Mouse (Mus musculus): ENCODE measurements around the gene Rph3al. TPM values are rescaled to one million over a fixed set of nuclear protein-coding genes. Genes with fewer than 3 reads are reported as not detected.

Rph3al gene
- polyA plus RNA-seq, 1 experiment from 2014 or later, result 18.2 TPM

DNA sequence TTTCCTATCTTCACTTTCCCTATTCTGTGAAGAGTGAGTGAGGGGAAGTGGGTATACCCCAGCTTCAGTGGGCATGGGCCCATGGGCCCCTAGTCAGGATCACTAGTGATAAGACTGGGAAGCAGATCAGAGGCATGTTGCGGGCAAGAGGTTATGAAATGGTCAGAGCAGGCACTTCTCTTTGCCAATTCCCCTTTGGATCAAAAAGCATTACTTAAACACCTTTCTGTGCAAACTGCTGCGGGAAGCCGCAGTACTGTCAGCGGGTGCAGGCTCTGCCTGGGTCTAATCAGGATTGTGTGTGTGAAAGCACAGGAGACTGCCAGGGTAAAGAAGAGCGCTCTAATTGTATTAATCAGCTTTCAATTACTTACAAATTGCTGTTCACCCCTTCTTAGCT lies 67.8 kb downstream of the Rph3al start:
- H3K9ac ChIP-seq, result no peak overlapping the region
- H3K27ac ChIP-seq, result no peak overlapping the region

GRCm38 (mm10) chr11:75869898-75870297 lies 68.3 kb downstream of the Rph3al start:
- no peak for ATAC-seq
- Histone ChIP-seq H3K4me1 (replicated peaks) (peaks cover 12% of the 10 kb centered on the region), H3K27ac (no peak overlapping the region), H3K36me3 (no peaks in the 10 kb centered on the region), H3K9me3 (no peaks in the 10 kb centered on the region), H3K9ac (no peak overlapping the region), H3K4me2 (replicated peaks) (no peak overlapping the region), H3K4me3 (replicated peaks) (no peak overlapping the region), H3K27me3 (replicated peaks) (no peaks in the 10 kb centered on the region)
- WGBS, result 74% methylated on average over 5 of the region's 5 CpGs

More for the DNA sequence above, 67.8 kb downstream of the Rph3al start:
- H3K9me3 ChIP-seq, result no peaks in the 10 kb centered on the region
- peaks cover 7% of the 10 kb centered on the region for H3K4me1 ChIP-seq (replicated peaks)
- ATAC-seq, result no peak
- no peak overlapping the region for H3K4me3 ChIP-seq (replicated peaks)
- H3K36me3 ChIP-seq, result no peaks in the 10 kb centered on the region
- 85% methylated on average over 5 of the region's 5 CpGs for WGBS
- H3K4me2 ChIP-seq (replicated peaks), result no peak overlapping the region
- H3K27me3 ChIP-seq (replicated peaks), result no peaks in the 10 kb centered on the region

DNA sequence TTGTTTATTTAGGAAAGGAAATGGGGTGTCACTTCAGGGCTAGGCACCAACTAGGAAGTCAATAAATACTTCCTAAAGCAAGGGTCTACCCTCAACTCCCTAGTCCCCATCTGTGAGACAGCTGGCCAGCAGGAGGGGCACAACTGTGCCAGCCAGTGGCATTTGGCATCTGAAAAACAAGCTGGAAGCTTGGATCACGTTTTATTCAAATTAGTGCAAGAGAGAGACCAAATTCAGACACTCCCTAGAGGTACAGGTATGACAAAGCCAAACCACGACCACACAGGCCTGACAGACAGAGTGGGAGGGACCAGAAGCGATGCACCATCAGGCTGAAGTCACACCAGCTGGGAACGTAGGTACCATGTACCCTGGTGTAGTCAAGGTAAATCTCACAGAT lies 71.4 kb downstream of the Rph3al start:
- Histone ChIP-seq H3K4me1 (replicated peaks) (peaks cover 12% of the 10 kb centered on the region), H3K27me3 (replicated peaks) (no peaks in the 10 kb centered on the region), H3K9me3 (no peaks in the 10 kb centered on the region), H3K4me3 (replicated peaks) (no peak overlapping the region), H3K9ac (no peak overlapping the region), H3K27ac (no peak overlapping the region), H3K36me3 (no peaks in the 10 kb centered on the region), H3K4me2 (replicated peaks) (no peak overlapping the region)
- ATAC-seq, result no peak
- 78% methylated on average over 4 of the region's 4 CpGs for WGBS

DNA sequence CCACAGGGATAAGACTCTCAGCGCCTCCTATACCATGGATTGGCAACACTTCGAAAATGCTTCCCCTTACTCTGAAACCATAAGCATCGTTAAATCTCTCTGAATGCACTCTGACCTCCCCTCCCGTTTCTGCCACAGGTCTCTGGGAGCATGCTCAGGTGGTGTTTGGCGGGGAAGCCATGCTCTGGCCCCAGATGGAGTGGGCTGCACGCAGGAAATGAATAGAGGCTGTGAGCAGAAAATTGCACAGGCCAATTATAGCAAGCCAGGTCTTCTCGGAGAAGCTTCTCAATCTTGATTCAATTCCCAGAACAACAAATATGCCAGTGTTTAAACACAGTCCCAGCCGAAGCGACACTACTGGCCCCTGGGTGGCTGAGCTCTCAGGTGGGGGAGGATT lies 72.4 kb downstream of the Rph3al start:
- Histone ChIP-seq H3K9ac (no peak overlapping the region), H3K27ac (0 out of 2 replicates have a peak overlapping the region, but pooled peaks have one; percentile 29), H3K36me3 (no peaks in the 10 kb centered on the region), H3K4me2 (replicated peaks) (no peak overlapping the region), H3K4me1 (replicated peaks) (peaks cover 14% of the 10 kb centered on the region), H3K27me3 (replicated peaks) (no peaks in the 10 kb centered on the region), H3K9me3 (no peaks in the 10 kb centered on the region), H3K4me3 (replicated peaks) (no peak overlapping the region)
- ATAC-seq, result no peak
- 33% methylated on average over 9 of the region's 9 CpGs for WGBS

- Histone ChIP-seq H3K4me3 (replicated peaks) (no peak overlapping the region), H3K9ac (no peak overlapping the region), H3K4me2 (replicated peaks) (no peak overlapping the region), H3K27ac (0 out of 2 replicates have a peak overlapping the region, but pooled peaks have one; percentile 29), H3K9me3 (no peaks in the 10 kb centered on the region), H3K27me3 (replicated peaks) (no peaks in the 10 kb centered on the region), H3K36me3 (no peaks in the 10 kb centered on the region), H3K4me1 (replicated peaks) (peaks cover 14% of the 10 kb centered on the region)
- ATAC-seq, result no peak
- WGBS, result 38% methylated on average over 7 of the region's 7 CpGs
Measured at GRCm38 (mm10) chr11:75865253-75865619, 73.0 kb downstream of the Rph3al start.

GRCm38 (mm10) chr11:75864529-75865252 lies 73.5 kb downstream of the Rph3al start:
- Histone ChIP-seq H3K27ac (no peak overlapping the region), H3K4me2 (replicated peaks) (no peak overlapping the region), H3K9ac (no peak overlapping the region), H3K9me3 (no peaks in the 10 kb centered on the region), H3K27me3 (replicated peaks) (no peaks in the 10 kb centered on the region), H3K4me3 (replicated peaks) (no peak overlapping the region), H3K4me1 (replicated peaks) (peaks cover 14% of the 10 kb centered on the region), H3K36me3 (no peaks in the 10 kb centered on the region)
- 35% methylated on average over 4 of the region's 4 CpGs for WGBS
- no peak for ATAC-seq

DNA sequence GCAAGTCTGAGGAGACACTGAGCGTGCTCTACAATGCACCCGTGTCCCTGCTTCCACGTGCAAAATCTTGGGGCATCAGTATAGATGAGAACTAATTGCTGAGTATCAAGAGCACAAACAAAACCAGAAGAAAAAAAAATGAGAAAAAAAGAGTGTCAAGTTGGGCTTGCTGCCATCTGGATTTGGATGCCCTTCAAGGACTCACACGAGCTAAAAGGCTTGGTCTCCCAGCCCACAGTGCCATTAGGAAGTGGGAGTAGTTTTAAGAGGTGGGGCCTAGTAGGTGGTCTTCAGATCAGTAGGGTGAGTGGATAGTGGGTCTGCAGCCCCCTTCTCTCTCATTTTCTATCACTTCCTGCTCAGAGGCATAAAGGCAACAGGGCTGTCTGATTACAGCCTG lies 75.8 kb downstream of the Rph3al start:
- H3K4me2 ChIP-seq (replicated peaks), result no peak overlapping the region
- H3K27ac ChIP-seq, result no peak overlapping the region
- no peak for ATAC-seq
- no peaks in the 10 kb centered on the region for H3K36me3 ChIP-seq
- 81% methylated on average over 4 of the region's 4 CpGs for WGBS
- peaks cover 14% of the 10 kb centered on the region for H3K4me1 ChIP-seq (replicated peaks)
- H3K4me3 ChIP-seq (replicated peaks), result no peak overlapping the region
- no peaks in the 10 kb centered on the region for H3K9me3 ChIP-seq
- no peak overlapping the region for H3K9ac ChIP-seq
- H3K27me3 ChIP-seq (replicated peaks), result no peaks in the 10 kb centered on the region

- H3K27ac ChIP-seq, result no peak overlapping the region
- no peaks in the 10 kb centered on the region for H3K36me3 ChIP-seq
- no peaks in the 10 kb centered on the region for H3K27me3 ChIP-seq (replicated peaks)
- WGBS, result 58% methylated on average over 4 of the region's 4 CpGs
- no peaks in the 10 kb centered on the region for H3K9me3 ChIP-seq
- peaks cover 14% of the 10 kb centered on the region for H3K4me1 ChIP-seq (replicated peaks)
- ATAC-seq, result no peak
- H3K4me3 ChIP-seq (replicated peaks), result no peak overlapping the region
- H3K4me2 ChIP-seq (replicated peaks), result no peak overlapping the region
- H3K9ac ChIP-seq, result no peak overlapping the region
Measured at GRCm38 (mm10) chr11:75861653-75862052, 76.6 kb downstream of the Rph3al start.

DNA sequence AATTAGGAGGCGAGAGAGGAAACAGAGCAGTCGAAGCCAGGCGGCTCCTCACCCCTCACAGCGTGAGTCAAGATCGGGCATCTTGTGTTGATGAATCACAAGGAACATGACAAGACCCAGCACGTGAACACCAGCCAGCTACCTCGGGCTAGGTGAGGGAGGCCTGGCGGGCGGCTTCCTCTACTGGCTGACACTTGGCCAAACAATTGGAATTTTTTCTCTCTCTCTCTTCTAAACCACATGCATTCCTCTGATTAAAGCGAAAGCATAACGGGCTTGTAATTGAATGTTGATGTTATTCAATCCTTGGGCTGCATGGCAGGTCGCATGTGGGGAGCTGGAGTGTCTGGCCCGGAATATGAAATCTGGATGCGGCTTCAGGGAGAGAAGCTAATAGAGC lies 77.0 kb downstream of the Rph3al start:
- Histone ChIP-seq H3K9ac (no peak overlapping the region), H3K27me3 (replicated peaks) (no peaks in the 10 kb centered on the region), H3K4me3 (replicated peaks) (no peak overlapping the region), H3K36me3 (no peaks in the 10 kb centered on the region), H3K27ac (no peak overlapping the region), H3K4me1 (replicated peaks) (peaks cover 14% of the 10 kb centered on the region), H3K4me2 (replicated peaks) (no peak overlapping the region; the same call in 1 of the 2 replicates), H3K9me3 (no peaks in the 10 kb centered on the region)
- no peak for ATAC-seq
- WGBS, result 43% methylated on average over 14 of the region's 14 CpGs

DNA sequence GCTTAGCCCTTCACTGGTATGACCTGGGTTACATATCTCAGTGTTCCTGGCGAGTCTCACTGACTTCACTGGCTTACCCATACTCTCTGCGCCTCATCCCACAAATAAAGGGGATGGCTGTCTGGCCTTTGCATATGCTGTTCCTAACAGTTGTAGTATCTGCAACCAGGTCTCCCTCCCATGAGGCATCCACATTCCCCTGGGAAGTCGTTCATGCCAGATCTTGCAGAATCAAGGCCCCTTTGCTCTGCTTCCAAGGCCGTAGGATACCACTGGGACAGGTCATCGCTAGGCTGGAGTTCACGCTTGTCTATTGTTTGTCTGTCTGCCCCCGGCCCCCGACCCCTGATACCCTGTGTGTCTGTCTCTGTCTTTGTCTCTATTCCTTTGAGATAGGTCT lies 78.8 kb downstream of the Rph3al start:
- Histone ChIP-seq H3K27me3 (replicated peaks) (no peaks in the 10 kb centered on the region), H3K9me3 (no peaks in the 10 kb centered on the region), H3K4me1 (replicated peaks) (peaks cover 3% of the 10 kb centered on the region), H3K4me2 (replicated peaks) (no peak overlapping the region), H3K27ac (no peak overlapping the region), H3K36me3 (no peaks in the 10 kb centered on the region), H3K4me3 (replicated peaks) (no peak overlapping the region), H3K9ac (no peak overlapping the region)
- ATAC-seq, result no peak
- 81% methylated on average over 8 of the region's 8 CpGs for WGBS

- no peaks in the 10 kb centered on the region for H3K36me3 ChIP-seq
- WGBS, result 76% methylated on average over 2 of the region's 2 CpGs
- H3K27me3 ChIP-seq (replicated peaks), result no peaks in the 10 kb centered on the region
- H3K9ac ChIP-seq, result no peak overlapping the region
- H3K9me3 ChIP-seq, result no peaks in the 10 kb centered on the region
- no peak overlapping the region for H3K4me2 ChIP-seq (replicated peaks)
- no peak overlapping the region for H3K4me3 ChIP-seq (replicated peaks)
- ATAC-seq, result no peak
- H3K27ac ChIP-seq, result no peak overlapping the region
- peaks cover 3% of the 10 kb centered on the region for H3K4me1 ChIP-seq (replicated peaks)
Measured at GRCm38 (mm10) chr11:75858975-75859374, 79.3 kb downstream of the Rph3al start.

- H3K4me3 ChIP-seq (replicated peaks), result no peak overlapping the region
- H3K9me3 ChIP-seq, result no peaks in the 10 kb centered on the region
- 65% methylated on average over 3 of the region's 3 CpGs for WGBS
- no peaks in the 10 kb centered on the region for H3K27me3 ChIP-seq (replicated peaks)
- no peak for ATAC-seq
- no peak overlapping the region for H3K9ac ChIP-seq
- no peak overlapping the region for H3K4me2 ChIP-seq (replicated peaks)
- H3K27ac ChIP-seq, result no peak overlapping the region
- H3K4me1 ChIP-seq (replicated peaks), result peaks cover 3% of the 10 kb centered on the region
- no peaks in the 10 kb centered on the region for H3K36me3 ChIP-seq
Measured at GRCm38 (mm10) chr11:75857781-75858180, 80.4 kb downstream of the Rph3al start.

DNA sequence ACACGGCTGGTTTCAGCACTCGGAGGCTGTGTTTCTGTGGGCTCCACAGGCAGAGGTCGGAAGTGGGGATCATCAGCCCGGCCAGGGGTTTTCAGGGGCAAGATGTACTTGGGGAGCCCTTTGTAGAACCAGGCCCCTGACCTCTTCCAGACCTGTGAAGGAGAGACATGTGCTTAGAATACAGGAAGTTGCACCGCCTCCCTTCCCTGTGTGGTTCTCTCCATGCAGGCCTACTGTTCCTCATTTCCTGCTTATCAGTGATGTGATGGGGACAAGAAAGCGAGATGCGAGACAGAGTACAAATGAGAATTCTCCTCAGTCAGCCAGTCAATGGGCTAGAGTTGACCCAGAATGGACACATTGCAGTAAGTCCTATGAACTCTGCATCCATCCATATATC lies 83.9 kb downstream of the Rph3al start:
- WGBS, result 82% methylated on average over 7 of the region's 7 CpGs
- Histone ChIP-seq H3K4me2 (replicated peaks) (no peak overlapping the region), H3K9ac (no peak overlapping the region), H3K4me3 (replicated peaks) (no peak overlapping the region), H3K27me3 (replicated peaks) (no peaks in the 10 kb centered on the region), H3K27ac (no peak overlapping the region), H3K9me3 (no peaks in the 10 kb centered on the region), H3K36me3 (no peaks in the 10 kb centered on the region), H3K4me1 (replicated peaks) (no peaks in the 10 kb centered on the region)
- ATAC-seq, result no peak

Data from intestine, embryonic 15.5 days (tissue).